Mouse (Mus musculus) hindbrain, postnatal 0 days (tissue): ENCODE data around the gene Gm44790. TPM values are rescaled to one million over a fixed set of nuclear protein-coding genes. Genes with fewer than 3 reads are reported as not detected.

Experiments used
- ATAC-seq: fragments of 200-750 bp; cut with Nextera tagmentation; 2 replicates; pipeline ENCODE4 v1.8.0; 2017; ENCODE audit warnings: mild to moderate bottlenecking, moderate TSS enrichment, moderate library complexity
- DNase-seq: peaks from one replicate; pipeline ENCODE4 v3.0.0-alpha.2; 2015; ENCODE audit warnings: low spot score
- H3K27ac ChIP-seq: fragments of 300-500 bp; sonication (generic); 2 replicates; pipeline ENCODE4 v1.5.1; 2014; ENCODE audit warnings: mild to moderate bottlenecking
- H3K27me3 ChIP-seq: fragments of 300-500 bp; sonication (generic); 2 replicates; pipeline ENCODE4 v1.6.1; 2014; ENCODE audit warnings: low read length, mixed read lengths; ENCODE audit not compliant: insufficient read depth
- H3K36me3 ChIP-seq: fragments of 300-500 bp; sonication (generic); 2 replicates; pipeline ENCODE4 v1.6.1; 2014; ENCODE audit warnings: low read length, mixed read lengths; ENCODE audit not compliant: insufficient read depth
- H3K4me1 ChIP-seq: fragments of 300-500 bp; sonication (generic); 2 replicates; pipeline ENCODE4 v1.6.1; 2014; ENCODE audit warnings: antibody characterized with exemption, low read length, mixed read lengths; ENCODE audit not compliant: insufficient read depth
- H3K4me2 ChIP-seq: fragments of 300-500 bp; sonication (generic); 2 replicates; pipeline ENCODE4 v1.6.1; 2014; ENCODE audit warnings: low read depth, mild to moderate bottlenecking, low read length, moderate library complexity, mixed read lengths
- H3K4me3 ChIP-seq: fragments of 300-500 bp; sonication (generic); 2 replicates; pipeline ENCODE4 v1.5.1; 2014; ENCODE audit warnings: low read length
- H3K9ac ChIP-seq: fragments of 300-500 bp; sonication (generic); replicated peaks from 2 replicates; pipeline ENCODE4 v1.6.1; 2014; ENCODE audit warnings: mild to moderate bottlenecking, low read length, moderate library complexity, mixed read lengths
- H3K9me3 ChIP-seq: fragments of 300-500 bp; sonication (generic); 2 replicates; pipeline ENCODE4 v1.6.1; 2016; ENCODE audit warnings: low read length, mixed read lengths
- CTCF ChIP-seq: IDR thresholded peaks from 2 replicates; pipeline ENCODE4 v1.5.1; 2016; ENCODE audit warnings: antibody characterized with exemption, control low read depth, low read depth
- WGBS: fragments of 180-500 bp; shearing (Covaris S2); extraction: QIAGEN DNeasy Blood & Tissue Kit; methylation state at CpG from one replicate; pipeline ENCODE4 v1.1.7; 2014; 5-methylcytosine and 5-hydroxymethylcytosine counted together
- polyA plus RNA-seq: library from polyadenylated mRNA; unstranded; fragments of >200 nt; fragmentation: Nextera tagmentation; extraction: Ambion mirVana; gene quantifications from 2 replicates; pipeline ENCODE4 v1.2.1, GENCODE M21; 2015
- total RNA-seq: library from RNA; depleted of rRNA; stranded (reverse); fragments of >200 nt; gene quantifications from 2 replicates; pipeline ENCODE4 v1.2.3, GENCODE M21; 2014

Gene Gm44790
- total and polyA plus RNA-seq, 2 experiments from 2014 or later, result not detected

- DNase-seq (no peak), ATAC-seq (no peak)
- no peak overlapping the region for H3K27ac ChIP-seq
- no peaks in the 10 kb centered on the region for H3K4me1 ChIP-seq
- no peak overlapping the region for H3K4me2 ChIP-seq
- WGBS, result 77% methylated on average over 12 of the region's 12 CpGs
- TF ChIP-seq CTCF, result no peak
- H3K4me3 ChIP-seq, result no peak overlapping the region
- H3K9me3 ChIP-seq, result no peaks in the 10 kb centered on the region
- no peaks in the 10 kb centered on the region for H3K27me3 ChIP-seq
- peaks cover 37% of the 10 kb centered on the region for H3K36me3 ChIP-seq
- H3K9ac ChIP-seq, result no peak overlapping the region
These were observed 39.1 kb upstream of the Gm44790 start for GRCm38 (mm10) chr6:86387313-86387712.

- Histone ChIP-seq H3K36me3 (peaks cover 37% of the 10 kb centered on the region), H3K9me3 (no peaks in the 10 kb centered on the region), H3K27me3 (no peaks in the 10 kb centered on the region), H3K4me2 (no peak overlapping the region), H3K9ac (no peak overlapping the region), H3K4me1 (no peaks in the 10 kb centered on the region), H3K4me3 (no peak overlapping the region), H3K27ac (no peak overlapping the region)
- 83% methylated on average over 18 of the region's 18 CpGs for WGBS
- no peak for DNase-seq
- ATAC-seq, result no peak
- TF ChIP-seq CTCF, result no peak
These were observed 38.0 kb upstream of the Gm44790 start for GRCm38 (mm10) chr6:86388461-86388860.

GRCm38 (mm10) chr6:86391326-86391725 is 35.1 kb upstream of the Gm44790 start:
- Histone ChIP-seq H3K9ac (no peak overlapping the region), H3K27ac (no peak overlapping the region), H3K36me3 (peaks cover 44% of the 10 kb centered on the region), H3K4me3 (no peak overlapping the region), H3K4me2 (no peak overlapping the region), H3K27me3 (no peaks in the 10 kb centered on the region), H3K9me3 (no peaks in the 10 kb centered on the region), H3K4me1 (peaks cover 10% of the 10 kb centered on the region; the same call in 1 of the 2 replicates)
- ATAC-seq (no peak), DNase-seq (no peak)
- peak; percentile 52 for TF ChIP-seq CTCF
- WGBS, result 96% methylated on average over 5 of the region's 5 CpGs

- 0 out of 2 replicates have a peak, but pooled peaks have one; percentile 18 for TF ChIP-seq CTCF
- ATAC-seq (no peak), DNase-seq (no peak)
- no peaks in the 10 kb centered on the region for H3K9me3 ChIP-seq
- H3K27ac ChIP-seq, result no peak overlapping the region
- H3K4me3 ChIP-seq, result no peak overlapping the region
- H3K9ac ChIP-seq, result no peak overlapping the region
- H3K4me2 ChIP-seq, result no peak overlapping the region
- peaks cover 40% of the 10 kb centered on the region for H3K36me3 ChIP-seq
- WGBS, result 97% methylated on average over 1 of the region's 1 CpGs
- no peaks in the 10 kb centered on the region for H3K27me3 ChIP-seq
- H3K4me1 ChIP-seq, result peaks cover 15% of the 10 kb centered on the region; the same call in 1 of the 2 replicates
These were observed 33.3 kb upstream of the Gm44790 start for GRCm38 (mm10) chr6:86393187-86393586.

GRCm38 (mm10) chr6:86394078-86394720 is 32.3 kb upstream of the Gm44790 start:
- Histone ChIP-seq H3K27ac (no peak overlapping the region), H3K4me3 (no peak overlapping the region), H3K9ac (no peak overlapping the region), H3K27me3 (no peaks in the 10 kb centered on the region), H3K9me3 (no peaks in the 10 kb centered on the region), H3K36me3 (peaks cover 30% of the 10 kb centered on the region), H3K4me2 (no peak overlapping the region), H3K4me1 (peaks cover 15% of the 10 kb centered on the region; the same call in 1 of the 2 replicates)
- WGBS, result 94% methylated on average over 17 of the region's 17 CpGs
- ATAC-seq (no peak), DNase-seq (no peak)
- no peak for TF ChIP-seq CTCF

- H3K27ac ChIP-seq, result no peak overlapping the region
- H3K4me2 ChIP-seq, result peak overlapping the region; percentile 75
- peaks cover 26% of the 10 kb centered on the region for H3K36me3 ChIP-seq
- 83% methylated on average over 9 of the region's 9 CpGs for WGBS
- H3K9ac ChIP-seq, result peak overlapping the region; percentile 90; the same call in 1 of the 2 replicates
- peaks cover 15% of the 10 kb centered on the region; the same call in 1 of the 2 replicates for H3K4me1 ChIP-seq
- no peaks in the 10 kb centered on the region for H3K27me3 ChIP-seq
- H3K4me3 ChIP-seq, result peak overlapping the region; percentile 89
- DNase-seq (no peak), ATAC-seq (no peak)
- no peaks in the 10 kb centered on the region for H3K9me3 ChIP-seq
- no peak for TF ChIP-seq CTCF
These were observed 31.4 kb upstream of the Gm44790 start for GRCm38 (mm10) chr6:86395021-86395420.

GRCm38 (mm10) chr6:86395969-86396368 is 30.5 kb upstream of the Gm44790 start:
- Histone ChIP-seq H3K27ac (peak overlapping the region; percentile 95), H3K36me3 (peaks cover 16% of the 10 kb centered on the region; the same call in 1 of the 2 replicates), H3K4me3 (peak overlapping the region; percentile 89), H3K27me3 (no peaks in the 10 kb centered on the region), H3K4me2 (peak overlapping the region; percentile 75), H3K9me3 (no peaks in the 10 kb centered on the region), H3K4me1 (peaks cover 18% of the 10 kb centered on the region; the same call in 1 of the 2 replicates), H3K9ac (peak overlapping the region; percentile 90)
- no peak for TF ChIP-seq CTCF
- ATAC-seq, result no peak
- WGBS, result 10% methylated on average over 10 of the region's 10 CpGs
- no peak for DNase-seq
